Mouse (Mus musculus) urinary bladder, postnatal 4 days (tissue): ENCODE measurements at regions not wholly inside any gene's neighbourhood (a gene's known extent, or its start where the extent isn't known, plus 50 kb on each side); places are given as distances from the start of the nearest gene placed in this dataset.

Experiments
- DNase-seq, 2 experiments: peaks; one replicate each; pipeline ENCODE4 v3.0.0; 2021 to 2022; ENCODE audit warnings: low spot score in 2 of 2

DNA sequence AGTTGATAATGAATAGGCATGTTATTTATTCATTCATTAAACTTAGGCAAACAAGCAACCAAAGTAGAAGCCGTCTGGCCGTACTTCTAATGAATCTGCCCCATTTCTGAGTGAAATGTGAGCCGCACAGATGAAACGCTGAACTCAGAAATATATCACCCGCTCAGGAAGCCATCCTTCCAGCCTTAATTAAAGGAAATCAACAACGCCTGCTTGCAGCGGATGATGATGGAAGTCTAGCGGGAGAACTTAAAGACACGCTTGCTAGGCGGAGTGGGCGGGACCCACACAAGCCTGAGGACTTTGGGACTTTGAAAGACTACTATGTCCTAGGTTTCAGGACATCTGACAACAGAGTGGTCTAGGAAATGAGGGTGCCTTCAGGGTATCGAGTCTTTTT lies 117.7 kb upstream of the Xylt1 start:
- DNase-seq = no peak

DNA sequence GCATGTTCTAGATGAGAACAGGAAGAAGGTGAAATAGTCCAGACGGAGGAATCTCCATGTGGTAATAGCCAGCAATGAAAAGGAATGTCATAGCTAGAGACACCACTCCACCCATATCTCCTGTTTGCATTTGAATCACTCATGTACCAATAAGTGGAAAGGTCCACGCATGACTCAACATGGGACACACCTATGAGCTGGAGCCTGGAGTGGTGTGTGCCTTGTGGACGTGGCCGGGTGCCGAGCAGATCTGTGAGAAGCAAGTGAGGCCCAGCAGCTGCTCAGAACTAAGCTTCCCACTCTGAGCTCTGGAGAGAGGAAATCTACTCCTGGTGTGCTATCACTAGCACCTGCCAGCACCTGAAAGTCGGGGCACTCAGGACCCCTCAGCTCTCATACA lies 116.4 kb upstream of the Xylt1 start:
- no peak for DNase-seq

DNA sequence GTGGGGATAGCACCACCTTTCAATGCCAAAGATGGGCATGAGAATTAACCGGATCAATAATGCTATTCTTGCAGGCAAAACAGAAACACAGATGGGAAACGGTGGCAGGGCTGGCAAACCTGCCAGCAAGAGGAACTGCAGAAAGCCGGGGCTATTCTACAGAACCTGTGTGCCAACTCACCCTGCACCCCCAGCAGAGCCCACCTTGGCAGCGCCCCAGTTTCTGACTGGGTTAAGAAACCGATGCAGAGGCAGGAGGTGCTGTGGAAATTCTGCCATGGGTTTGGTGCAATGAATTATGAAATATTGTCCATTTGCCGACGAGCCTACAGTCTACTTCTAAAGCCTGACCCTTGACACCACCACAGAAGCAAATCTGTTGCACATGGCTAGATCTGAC lies 112.7 kb upstream of the Xylt1 start:
- no peak for DNase-seq

DNA sequence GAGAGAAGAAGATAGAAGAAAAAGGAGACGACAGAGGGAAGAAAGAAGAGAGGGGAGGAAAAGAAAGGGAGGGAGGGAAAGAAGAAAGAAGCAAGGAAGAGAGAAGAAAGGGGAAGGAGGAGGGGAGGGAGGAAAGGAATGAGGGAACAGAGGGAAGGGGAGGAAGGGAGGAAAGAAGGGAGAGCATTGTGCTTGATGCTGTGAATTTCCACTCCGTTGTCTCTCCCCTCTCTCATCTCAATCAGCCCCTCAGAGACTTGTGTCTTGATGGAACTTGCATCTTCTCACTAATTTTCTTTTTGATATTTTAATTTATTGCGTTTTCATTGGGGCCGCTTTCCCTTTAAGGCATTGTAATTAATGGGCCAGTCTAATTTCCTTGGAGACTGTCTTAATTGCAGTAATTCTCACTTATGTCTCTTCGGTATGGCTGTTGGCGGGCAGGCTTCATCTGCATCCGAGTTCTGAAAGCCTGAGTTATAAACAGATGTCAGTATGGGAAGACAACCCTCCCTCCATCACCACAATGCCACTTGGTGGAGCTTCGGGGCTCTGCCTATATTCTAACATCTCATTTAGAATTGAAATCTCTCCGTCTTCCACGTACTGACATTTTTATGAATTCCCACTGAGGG lies 111.4 kb upstream of the Xylt1 start:
- no peak for DNase-seq

DNA sequence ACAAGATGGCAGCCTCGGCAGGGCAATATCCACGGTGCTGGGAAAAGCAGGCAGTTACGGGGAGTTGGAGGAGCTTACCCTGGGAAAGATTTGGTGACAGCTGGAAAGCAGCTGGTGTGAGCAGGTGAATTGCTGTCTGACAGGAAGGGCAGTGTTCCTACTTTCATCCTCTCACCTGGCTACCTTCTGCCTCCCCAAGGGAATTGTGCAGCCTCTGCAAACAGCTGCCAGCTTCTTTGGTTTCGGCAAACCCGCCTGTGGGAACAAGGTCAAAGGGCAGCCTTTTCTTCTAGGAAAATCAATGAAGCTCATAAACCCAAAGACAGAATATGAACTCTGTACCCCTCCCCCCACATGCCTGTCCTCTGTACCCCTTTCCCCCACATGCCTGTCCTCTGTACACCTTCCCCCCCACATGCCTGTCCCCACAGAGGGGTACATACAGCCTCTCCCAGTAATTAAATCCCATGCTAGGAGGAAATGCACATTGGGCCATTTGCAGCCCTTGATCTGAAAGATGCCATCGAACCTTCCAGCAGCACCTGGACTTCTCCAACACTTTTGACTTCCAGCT lies 102.3 kb upstream of the Xylt1 start:
- DNase-seq = no peak

DNA sequence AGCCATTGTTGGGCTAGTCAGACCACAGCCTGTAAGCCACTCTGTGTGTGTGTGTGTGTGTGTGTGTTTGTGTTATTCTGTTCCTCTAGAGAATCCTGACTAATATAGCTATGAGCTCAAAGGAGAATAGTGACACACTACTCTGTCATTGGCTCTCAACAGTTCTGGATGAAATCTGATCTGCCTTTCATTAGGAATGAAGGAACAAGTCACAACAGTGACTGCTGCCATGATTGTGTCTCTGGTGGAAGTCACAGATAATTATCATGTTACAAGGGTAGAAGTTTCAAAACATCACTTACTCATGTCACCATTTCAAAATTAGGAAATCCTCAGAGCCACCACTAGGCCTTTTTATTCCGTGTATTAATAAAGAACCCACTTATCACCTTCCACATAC lies 98.6 kb upstream of the Xylt1 start:
- no peak for DNase-seq

DNA sequence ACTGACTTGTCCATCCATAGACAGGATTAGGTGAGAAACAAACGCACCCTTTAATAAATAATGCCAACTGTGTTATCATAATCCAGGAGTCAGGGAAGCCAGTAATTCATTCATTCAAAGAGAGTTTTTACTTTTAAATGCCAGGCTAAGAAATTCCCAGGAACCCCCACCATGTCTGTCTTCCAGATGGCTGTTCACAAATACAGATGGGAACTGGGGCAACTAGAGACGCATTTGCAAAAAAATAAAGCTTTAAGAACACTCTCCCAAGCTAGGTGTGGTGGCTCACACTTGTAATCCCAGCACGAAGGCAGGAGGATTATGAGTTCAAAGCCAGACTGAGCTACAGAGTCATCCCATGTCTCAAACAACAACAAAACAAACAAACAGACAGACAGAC lies 95.6 kb upstream of the Xylt1 start:
- no peak for DNase-seq

DNA sequence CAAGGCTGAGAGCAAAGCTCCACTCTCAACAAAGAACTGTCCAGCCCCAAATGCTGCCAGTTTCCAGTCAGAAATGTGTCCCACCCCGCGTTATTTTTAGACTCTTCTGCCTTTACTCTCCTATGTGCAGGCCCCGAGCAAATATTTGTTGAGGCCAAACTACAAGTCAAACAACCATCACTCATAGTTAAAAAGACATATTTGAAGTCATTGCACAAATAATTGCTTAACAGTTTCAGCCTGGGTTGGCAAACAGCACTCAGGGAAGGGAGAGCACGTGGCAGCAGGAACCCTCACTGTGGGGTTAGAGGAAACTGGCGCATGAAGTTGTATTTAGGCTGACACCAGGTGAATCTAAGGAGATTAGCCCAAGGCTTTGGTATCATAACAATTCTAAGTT lies 94.8 kb upstream of the Xylt1 start:
- no peak for DNase-seq

DNA sequence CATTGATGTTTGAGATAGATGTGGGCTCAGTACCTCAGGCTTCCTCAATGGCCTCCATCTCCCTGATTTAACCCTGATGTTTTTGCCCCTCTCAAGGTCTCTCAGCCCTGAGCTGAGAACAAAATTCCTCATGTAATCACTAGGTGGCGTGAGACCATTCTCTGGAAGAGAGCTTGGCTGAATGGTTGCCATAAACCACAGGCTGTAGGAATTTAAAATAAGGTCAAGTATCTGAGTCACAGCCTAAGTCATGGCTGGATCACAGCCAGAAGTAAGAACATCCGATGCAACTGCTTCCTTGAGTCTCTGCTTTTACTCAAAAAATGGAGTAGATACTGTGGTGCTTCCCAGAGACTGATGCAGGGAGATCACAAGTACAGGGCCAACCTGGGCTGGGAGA lies 77.1 kb upstream of the Xylt1 start:
- DNase-seq = no peak

DNA sequence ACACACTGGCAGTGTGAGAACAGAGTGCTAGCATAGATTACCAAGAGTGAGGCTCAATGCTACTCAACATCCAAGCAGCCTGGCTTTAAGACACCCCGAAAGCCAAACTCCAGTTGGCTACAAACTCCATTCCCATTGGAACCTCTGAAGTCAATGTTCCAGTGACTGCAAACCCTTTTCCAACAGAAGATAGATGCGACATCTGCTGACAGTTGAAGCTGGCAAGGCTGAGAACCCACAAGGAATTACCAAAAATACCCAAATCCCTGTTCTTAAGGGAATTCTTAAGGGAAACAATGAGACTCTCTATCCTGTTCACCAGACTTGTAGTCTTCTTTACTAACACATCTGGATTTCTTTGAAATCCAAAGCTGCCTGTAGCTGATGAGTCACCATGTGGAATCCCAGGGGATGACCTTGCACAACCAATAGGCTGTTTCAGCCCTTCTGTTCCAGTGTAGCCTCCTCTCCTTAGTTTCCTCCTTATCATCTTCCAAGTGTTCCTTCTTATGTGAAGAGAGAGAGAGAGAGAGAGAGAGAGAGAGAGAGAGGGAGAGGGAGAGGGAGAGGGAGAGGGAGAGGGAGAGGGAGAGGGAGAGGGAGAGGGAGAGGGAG lies 70.1 kb upstream of the Xylt1 start:
- DNase-seq = no peak

DNA sequence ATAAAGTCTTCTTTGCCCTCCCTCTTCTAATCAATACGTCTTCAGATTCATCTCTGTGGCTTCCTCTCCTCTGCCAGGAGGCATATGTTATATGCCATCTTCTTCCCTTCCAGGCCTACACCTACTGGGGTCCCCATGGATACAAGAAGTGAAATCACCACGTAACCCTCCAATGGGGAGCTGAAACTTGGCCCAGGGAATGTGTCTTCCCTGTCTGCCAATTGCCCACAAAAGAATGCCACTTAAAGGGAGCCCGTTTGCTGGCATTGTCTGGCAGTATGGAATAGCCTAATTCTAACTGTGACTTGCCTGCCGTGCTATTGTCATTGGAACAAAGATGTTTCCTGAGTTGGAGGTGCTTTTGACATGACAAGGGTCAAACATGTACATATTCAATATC lies 69.5 kb upstream of the Xylt1 start:
- DNase-seq = no peak

DNA sequence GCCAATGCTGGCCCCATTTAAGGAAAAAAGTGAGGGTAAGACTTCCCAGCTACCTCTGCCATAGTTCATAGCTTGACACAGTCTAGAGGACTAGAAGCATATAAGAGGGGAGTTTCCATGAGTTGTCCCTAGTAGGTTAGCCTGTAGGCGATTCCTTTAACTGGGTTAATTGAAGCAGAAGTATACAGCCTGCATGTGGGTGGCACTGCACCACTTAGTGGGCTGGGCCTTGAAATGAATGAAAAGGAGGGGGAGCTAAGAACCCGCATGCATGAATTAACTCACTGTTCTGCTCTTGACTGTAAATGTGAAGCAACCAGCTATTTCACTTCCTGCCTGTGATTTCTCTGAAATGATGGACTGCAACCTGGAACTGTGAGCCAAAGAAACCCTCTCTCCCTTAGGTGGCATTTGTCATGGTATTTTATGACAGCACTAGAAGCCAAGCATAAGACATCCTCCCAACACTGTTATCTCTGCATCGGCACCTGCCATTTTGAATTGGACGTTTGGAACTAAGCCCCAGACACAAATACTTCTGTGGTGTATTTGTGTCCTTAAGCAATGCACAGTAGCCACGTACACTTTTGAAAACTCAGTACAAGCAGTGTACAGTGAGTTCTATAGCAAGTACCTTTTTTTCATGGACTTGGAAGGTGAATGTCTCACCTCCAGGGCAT lies 64.5 kb upstream of the Xylt1 start:
- DNase-seq = no peak

DNA sequence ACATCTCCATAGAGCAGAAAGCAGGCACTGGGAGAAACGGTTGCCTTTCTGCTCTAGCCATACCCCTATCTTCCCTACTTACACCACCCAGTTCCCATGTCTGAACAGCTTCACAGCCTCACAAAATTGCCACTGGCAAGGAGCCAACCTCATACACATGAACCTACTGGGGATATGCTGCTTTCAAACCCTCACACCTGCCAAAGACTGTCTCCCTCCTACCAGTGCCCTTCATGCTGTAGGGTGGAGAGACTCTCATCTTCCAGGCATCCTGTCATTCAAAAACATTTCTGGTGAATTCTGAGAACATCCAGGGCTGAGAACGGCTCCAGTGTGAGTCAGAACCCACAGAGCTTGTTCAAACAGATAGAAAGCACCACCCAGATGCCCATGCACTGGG lies 63.4 kb upstream of the Xylt1 start:
- DNase-seq = no peak

DNA sequence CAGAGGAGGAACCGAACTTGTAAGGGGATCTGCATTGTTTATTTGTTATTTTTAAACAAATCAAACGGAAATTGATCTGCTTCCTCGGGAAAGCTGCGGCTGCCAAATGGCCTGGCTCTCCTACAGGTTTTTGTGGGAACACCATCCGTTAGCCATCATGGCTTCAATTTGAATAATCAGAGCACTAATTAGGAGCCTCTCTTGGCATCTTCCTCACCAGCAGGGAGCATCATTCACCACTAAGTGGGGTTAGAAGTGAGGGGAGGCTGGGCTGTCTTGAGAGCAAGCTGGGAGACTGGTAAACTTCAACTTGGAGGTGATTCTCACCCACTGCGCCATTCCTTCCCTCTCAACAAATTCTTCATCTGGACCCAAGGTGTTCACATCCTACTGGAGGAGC lies 60.2 kb upstream of the Xylt1 start:
- DNase-seq = no peak
